Mouse (Mus musculus) layer of hippocampus, adult 2 months (tissue): ENCODE results near the gene Vsig10. TPM values are rescaled to one million over a fixed set of nuclear protein-coding genes. Genes with fewer than 3 reads are reported as not detected.

ENCODE experiments used
- DNase-seq, 2 experiments: peaks; one replicate each; pipeline ENCODE4 v3.0.0; 2022; ENCODE audit warnings: low spot score in 2 of 2
- H3K27ac ChIP-seq: fragments of 200-600 bp; 2 replicates; pipeline ENCODE4 v1.8.1; 2022
- H3K4me3 ChIP-seq: fragments of 200-600 bp; 2 replicates; pipeline ENCODE4 v1.8.1; 2022; ENCODE audit warnings: mild to moderate bottlenecking
- CTCF ChIP-seq: fragments of 200-600 bp; conservative IDR thresholded peaks from 2 replicates; pipeline ENCODE4 v1.8.1; 2022; ENCODE audit warnings: antibody characterized with exemption, mild to moderate bottlenecking, moderate library complexity
- total RNA-seq, 2 experiments: library from RNA; stranded (reverse); gene quantifications; 2 replicates each; pipeline ENCODE4 v1.2.3; 2021

The Vsig10 gene
- total RNA-seq, 2 experiments from 2014 or later: 1.5 to 2.1 TPM

- no peak overlapping the region for H3K4me3 ChIP-seq
- 0 out of 2 replicates have a peak, but pooled peaks have one; percentile 20 for TF ChIP-seq CTCF
- H3K27ac ChIP-seq: no peak overlapping the region
- no peak for DNase-seq
Measured at GRCm38 (mm10) chr5:117381785-117382184, 62.9 kb downstream of the Vsig10 start.

GRCm38 (mm10) chr5:117383198-117383597 lies 64.3 kb downstream of the Vsig10 start:
- H3K4me3 ChIP-seq: no peak overlapping the region
- no peak for DNase-seq
- no peak overlapping the region; the same call in 1 of the 2 replicates for H3K27ac ChIP-seq
- TF ChIP-seq CTCF: no peak

GRCm38 (mm10) chr5:117388296-117388751 lies 69.4 kb downstream of the Vsig10 start:
- H3K27ac ChIP-seq: peak overlapping the region; percentile 89
- DNase-seq: peak in 1 of 2 experiments; percentile 21
- H3K4me3 ChIP-seq: peak overlapping the region; percentile 94
- TF ChIP-seq CTCF: peak; percentile 59

- peak; percentile 94 for DNase-seq
- Histone ChIP-seq H3K4me3 (peak within 1 kb of the TSS; percentile 94), H3K27ac (peak within 1 kb of the TSS; percentile 89)
- TF ChIP-seq CTCF: no peak
Measured at GRCm38 (mm10) chr5:117388877-117389276, 70.0 kb downstream of the Vsig10 start, which contains the start of gene Rfc5. Gene Rfc5 (minus strand): TSS chr5:117389047.

- Histone ChIP-seq H3K4me3 (no peak overlapping the region), H3K27ac (no peak overlapping the region)
- no peak for TF ChIP-seq CTCF
- no peak for DNase-seq
Measured at GRCm38 (mm10) chr5:117390895-117391294, 72.0 kb downstream of the Vsig10 start.

- no peak for DNase-seq
- Histone ChIP-seq H3K4me3 (no peak overlapping the region), H3K27ac (no peak overlapping the region)
- TF ChIP-seq CTCF: no peak
Measured at GRCm38 (mm10) chr5:117395834-117396233, 77.0 kb downstream of the Vsig10 start.

GRCm38 (mm10) chr5:117396596-117397014 lies 77.7 kb downstream of the Vsig10 start:
- no peak overlapping the region for H3K27ac ChIP-seq
- H3K4me3 ChIP-seq: no peak overlapping the region
- no peak for TF ChIP-seq CTCF
- no peak for DNase-seq

GRCm38 (mm10) chr5:117397371-117397770 lies 78.5 kb downstream of the Vsig10 start:
- H3K27ac ChIP-seq: no peak overlapping the region
- no peak for DNase-seq
- no peak overlapping the region for H3K4me3 ChIP-seq
- TF ChIP-seq CTCF: no peak

DNA sequence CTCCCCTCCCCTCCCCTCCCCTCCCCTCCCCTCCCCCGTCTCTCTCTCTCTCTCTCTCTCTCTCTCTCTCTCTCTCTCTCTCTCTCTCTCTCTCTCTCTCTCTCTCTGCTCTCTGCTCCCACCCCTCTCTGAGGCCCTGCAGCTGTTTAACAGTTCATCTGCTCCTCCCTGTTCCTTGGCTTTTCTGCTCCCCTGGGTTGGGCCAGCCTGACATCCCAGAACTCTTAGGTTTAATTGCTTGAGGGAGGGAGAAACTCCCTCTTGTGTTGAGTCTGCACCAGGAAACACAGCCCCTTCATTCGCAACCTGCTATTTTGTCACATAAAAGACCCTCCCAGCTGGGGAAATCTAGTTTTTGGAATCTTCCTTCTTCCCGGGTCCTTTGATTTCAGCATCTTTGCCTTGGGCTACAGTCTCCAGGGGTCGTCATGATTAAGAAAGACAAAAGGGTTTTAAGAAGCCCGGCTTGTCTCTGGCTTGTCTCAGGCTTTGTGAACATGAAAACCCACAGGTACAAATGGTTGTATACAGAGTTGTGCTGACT lies 79.2 kb downstream of the Vsig10 start:
- no peak overlapping the region for H3K4me3 ChIP-seq
- no peak for TF ChIP-seq CTCF
- no peak overlapping the region for H3K27ac ChIP-seq
- DNase-seq: no peak

- no peak for TF ChIP-seq CTCF
- no peak overlapping the region for H3K27ac ChIP-seq
- no peak for DNase-seq
- no peak overlapping the region for H3K4me3 ChIP-seq
Measured at GRCm38 (mm10) chr5:117399281-117399680, 80.4 kb downstream of the Vsig10 start.

- DNase-seq: no peak
- no peak for TF ChIP-seq CTCF
- Histone ChIP-seq H3K27ac (no peak overlapping the region), H3K4me3 (no peak overlapping the region)
Measured at GRCm38 (mm10) chr5:117403609-117404008, 84.7 kb downstream of the Vsig10 start.

Other genes starting within 250 kb of the Vsig10 start
- 100 to 1,000 TPM; 112 to 130 TPM for gene Suds3, start 203.0 kb upstream of the Vsig10 start, total RNA-seq
- gene Taok3, start 199.0 kb upstream of the Vsig10 start, total RNA-seq: 10 to 100 TPM; 57.0 to 60.8 TPM
- 100 to 1,000 TPM; 696 to 743 TPM for gene Pebp1, start 31.5 kb upstream of the Vsig10 start, total RNA-seq
- 100 to 1,000 TPM; 262 to 264 TPM for gene Wsb2, start 38.2 kb downstream of the Vsig10 start, total RNA-seq
- gene Rfc5, start 70.0 kb downstream of the Vsig10 start, total RNA-seq: 10 to 100 TPM; 13.8 to 18.5 TPM
- 10 to 100 TPM; 40.3 to 44.6 TPM for gene Ksr2, start 94.9 kb downstream of the Vsig10 start, total RNA-seq